Mouse (Mus musculus): ENCODE results near the gene Med10.

Gene Med10

DNA sequence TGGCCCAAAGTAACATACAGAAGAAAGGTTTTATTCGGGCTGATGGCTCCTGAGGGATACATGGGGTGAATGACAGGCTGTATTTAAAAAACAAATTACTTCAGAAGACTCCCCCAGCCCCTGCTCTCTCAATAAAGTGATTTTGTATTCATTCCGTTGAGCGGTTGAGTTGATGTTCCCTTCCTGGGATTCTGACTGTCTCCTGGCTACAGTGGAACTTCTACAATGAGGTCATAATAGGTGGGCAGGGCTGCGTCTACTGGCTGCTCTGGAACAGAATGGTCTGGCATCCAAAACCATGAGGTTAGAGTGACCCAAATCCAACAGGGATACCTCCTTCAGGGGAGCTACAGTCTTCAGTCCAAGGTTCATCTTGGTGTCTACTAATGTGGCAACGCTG is at the start of gene Med10:
Med10 (plus strand) TSS at position 301 of the 400 bp plus-strand sequence.
- DNase-seq = no peak

- no peak for DNase-seq
Observed at GRCm38 (mm10) chr13:69752875-69753274, 49.3 kb upstream of the Med10 start.

GRCm38 (mm10) chr13:69758979-69759378 is 43.2 kb upstream of the Med10 start:
- no peak for DNase-seq

GRCm38 (mm10) chr13:69761393-69761792 is 40.8 kb upstream of the Med10 start:
- DNase-seq = peak; percentile 92

DNA sequence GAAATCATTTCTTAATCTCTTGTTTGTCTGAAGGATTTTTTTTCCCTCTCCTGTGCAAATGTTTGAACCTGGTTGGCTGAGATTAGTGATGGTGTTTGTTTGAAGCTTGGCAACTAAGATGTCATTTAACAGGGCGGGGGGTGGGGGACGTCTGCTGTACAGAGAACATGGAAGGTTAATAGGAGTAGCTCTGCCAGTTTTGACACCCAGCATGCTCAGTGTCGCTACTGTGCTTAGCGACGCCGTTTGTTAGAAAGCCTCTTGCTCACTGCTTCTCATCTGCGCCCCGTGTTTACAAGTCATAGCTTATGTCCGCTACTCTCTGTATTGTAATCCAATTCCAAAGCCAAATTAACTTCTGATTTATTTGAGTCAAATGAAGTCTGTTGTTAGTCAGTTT is 37.5 kb upstream of the Med10 start:
- no peak for DNase-seq

GRCm38 (mm10) chr13:69768152-69768551 is 34.0 kb upstream of the Med10 start:
- DNase-seq = no peak

GRCm38 (mm10) chr13:69770538-69771456 is 31.4 kb upstream of the Med10 start:
- DNase-seq = no peak

DNA sequence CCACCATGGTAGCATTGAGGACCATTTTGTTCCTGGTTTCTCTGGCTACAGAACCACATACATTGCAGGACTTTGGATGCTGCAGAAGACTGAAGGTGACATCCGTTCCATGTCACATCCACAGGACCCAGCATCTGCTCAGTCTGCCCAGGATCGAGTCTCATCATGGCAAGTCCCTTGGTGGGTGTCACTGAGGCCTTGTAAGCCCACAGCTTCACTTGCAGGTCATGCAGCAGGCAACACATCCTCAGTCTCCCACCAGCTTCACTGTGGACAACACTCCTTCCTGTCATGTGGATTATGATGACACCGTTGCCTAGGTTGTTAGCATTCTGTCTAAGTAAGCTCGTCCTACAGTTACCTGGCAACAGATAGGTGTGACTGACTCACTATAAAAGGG is 29.8 kb upstream of the Med10 start:
- DNase-seq = no peak

DNA sequence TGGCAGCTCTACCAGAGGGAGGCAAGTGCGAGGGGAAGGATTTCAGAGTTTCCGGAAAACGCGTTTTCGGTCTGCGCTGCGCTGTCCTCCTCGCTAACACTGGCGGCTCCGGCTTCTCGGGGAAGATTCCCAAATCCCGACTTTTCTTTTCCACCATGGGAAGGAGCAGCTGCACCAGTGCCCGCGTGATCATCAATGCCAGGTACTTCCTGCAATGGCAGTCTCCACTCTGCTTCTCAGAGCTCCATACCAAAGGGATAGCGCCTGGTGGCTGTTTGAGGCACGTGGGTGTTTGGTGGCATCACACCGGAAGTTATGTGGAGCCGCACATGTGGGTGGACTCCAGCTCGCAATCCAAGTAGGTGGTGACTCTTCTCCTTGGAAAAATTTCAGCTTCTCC is 24.0 kb upstream of the Med10 start:
- DNase-seq = no peak

DNA sequence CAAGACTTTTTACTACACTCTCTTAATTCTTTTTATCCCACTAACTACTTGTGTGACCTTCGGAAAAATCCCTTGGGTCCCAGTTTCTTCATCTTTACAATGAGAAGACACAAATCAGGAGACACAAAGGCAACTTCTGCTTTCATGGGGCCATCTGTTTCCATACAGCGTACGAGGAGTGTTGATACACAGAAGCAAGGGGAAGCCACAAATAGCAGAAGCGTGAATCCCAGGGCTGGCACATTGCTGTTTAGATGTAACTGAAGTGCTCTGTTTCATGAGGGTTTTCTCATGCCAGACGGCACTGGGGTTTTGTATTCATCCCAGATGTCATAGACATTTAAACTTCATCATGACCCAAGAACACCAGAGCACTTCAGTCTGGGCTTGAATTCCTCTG is 13.5 kb upstream of the Med10 start:
- no peak for DNase-seq

- DNase-seq = no peak
Observed at GRCm38 (mm10) chr13:69791814-69792213, 10.4 kb upstream of the Med10 start.

GRCm38 (mm10) chr13:69792541-69793009 is 9.6 kb upstream of the Med10 start:
- peak in 1 of 2 experiments; percentile 6 for DNase-seq

GRCm38 (mm10) chr13:69794808-69795207 is 7.4 kb upstream of the Med10 start:
- no peak for DNase-seq

- peak; percentile 95 to 96 for DNase-seq
Observed at GRCm38 (mm10) chr13:69809681-69810611, 7.8 kb downstream of the Med10 start.

DNA sequence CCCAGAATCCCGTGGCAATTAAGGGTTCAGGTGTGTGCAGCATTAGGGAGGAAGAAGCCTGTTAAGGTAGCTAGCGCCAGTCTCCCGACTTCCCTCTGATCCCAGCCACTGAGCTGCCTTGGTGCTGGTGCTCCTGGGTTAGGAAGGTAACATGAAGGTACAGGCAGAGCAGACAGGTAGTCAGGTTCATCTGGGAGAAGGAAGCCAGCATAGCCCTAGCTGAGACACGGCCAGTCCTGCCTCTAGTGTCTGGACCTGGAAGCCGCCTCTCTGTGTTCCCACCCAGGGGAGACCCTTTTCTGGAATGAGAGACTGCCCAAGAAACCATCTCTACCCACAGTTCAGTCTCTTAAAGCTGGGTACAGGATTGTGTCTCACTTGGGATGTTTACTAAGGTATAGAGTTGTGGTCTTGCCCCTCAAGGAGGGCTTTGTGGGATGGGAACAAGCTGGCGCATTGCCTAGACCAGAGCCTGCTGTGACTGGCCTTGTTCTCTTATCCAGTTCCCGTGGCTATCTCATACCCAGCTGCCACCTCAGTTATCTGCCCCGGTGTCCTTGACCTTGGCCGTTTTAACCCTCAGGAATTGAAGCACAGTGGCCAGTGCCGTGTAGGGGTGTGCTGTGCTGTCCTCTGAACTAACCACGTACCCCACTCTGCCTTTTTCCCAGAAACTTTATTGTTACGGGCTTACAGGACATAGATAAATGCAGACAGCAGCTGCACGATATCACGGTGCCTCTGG is 8.9 kb downstream of the Med10 start:
- DNase-seq = peak in 1 of 2 experiments; percentile 25

DNA sequence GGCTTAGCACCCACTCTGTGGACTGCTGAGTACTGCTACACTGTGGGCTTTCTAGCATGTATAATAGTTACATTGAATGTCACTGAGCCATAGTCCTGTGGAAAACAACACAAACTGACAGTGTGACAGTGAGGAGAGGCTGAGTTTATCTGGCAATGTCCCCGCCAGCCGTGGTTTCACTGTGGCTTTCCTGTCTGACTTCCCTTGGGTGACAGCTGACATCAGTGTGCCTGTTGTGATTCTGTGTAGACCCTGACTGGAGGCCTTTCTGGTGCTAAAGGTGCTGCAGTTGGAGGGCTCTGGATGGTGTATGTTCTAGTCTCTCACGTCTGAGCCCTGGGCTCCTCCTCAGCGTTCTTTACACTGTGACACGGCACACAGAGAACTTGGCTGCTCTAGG is 11.7 kb downstream of the Med10 start:
- no peak for DNase-seq

DNA sequence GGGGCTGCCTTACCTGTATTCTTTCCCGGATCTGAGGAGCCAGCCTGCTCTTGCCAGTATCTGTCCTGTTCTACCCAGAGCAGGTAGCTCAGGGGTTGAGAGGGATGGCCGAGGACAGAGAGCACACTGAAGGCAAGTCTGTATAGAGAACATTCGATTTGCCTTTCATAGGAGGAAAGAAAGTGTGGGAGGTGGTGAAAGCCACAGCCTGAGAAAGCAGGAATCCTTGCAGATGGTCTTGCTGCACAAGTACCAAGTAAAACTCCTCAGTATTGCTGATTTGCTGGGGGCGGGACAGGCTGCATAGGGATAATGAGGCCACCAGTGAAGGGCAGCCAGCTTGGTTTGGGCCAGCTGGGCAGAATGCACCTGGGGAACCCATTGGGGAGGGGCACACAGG is 16.1 kb downstream of the Med10 start:
- no peak for DNase-seq

DNA sequence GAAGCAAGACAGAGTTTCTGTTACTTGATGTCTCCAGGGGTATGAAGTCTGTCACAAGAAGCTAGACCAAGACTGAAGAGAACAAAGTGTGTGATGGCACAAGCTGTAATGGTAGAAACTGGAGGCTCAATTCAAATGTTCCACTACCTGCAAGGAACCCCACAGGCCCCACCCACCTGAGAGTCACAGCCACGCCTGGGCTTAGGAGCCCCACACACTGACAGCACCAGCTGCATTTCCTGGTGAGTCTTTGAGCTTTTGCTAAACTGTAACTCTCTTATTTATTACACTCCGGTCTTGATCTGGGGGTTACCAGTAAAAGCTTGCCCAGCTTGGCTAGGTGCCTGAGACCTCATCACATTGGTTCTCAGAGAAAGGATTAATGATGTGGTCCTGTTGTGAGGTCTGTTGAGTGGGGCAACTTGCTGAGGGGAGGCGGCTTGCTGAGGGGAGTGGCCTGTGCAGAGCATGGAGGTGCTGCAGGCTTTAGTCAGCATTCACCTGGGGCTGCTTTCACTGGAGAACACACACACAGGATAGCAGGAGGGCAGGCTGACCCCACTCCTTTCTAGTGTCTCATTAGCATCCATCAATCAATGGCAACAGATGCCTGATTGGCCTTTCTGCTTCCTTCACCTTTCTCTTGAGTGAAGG is 19.1 kb downstream of the Med10 start:
- peak in 1 of 2 experiments; percentile 25 for DNase-seq

DNA sequence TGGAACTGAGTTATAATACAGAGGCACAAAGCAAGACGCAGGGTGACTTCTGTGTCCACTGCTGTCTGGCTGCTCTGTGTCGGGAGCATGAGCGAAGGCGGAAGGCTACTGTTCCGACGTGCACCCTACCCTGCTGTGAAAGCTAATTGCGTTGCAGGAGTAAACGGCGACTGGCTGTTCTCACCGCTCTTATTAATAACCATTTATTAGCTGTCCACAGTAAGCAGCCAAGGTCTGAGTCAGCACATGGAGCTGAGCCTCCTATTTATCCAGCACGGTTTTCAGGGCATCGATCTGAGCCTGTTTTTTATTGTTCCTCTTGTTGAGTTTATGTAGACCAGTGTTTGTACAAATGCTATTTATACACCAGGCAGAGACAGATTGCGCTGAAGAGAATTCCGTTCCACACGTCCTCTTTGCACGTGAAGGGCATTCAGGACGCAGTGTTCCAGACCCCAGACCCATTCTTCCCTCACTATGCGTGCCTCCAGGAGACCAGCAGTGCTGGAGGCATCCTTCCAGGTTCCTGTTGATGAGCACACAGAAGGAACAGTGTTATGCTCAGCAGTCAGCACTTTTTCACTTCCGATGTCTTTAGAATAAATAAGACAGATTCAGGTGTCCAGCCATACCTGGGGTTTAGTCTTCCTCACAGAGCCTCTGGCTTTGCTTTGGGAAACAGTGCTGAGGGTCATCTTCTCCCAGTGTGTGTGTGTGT is 21.9 kb downstream of the Med10 start:
- DNase-seq = peak in 1 of 2 experiments; percentile 29

- DNase-seq = no peak
Observed at GRCm38 (mm10) chr13:69825396-69826095, 23.4 kb downstream of the Med10 start.

DNA sequence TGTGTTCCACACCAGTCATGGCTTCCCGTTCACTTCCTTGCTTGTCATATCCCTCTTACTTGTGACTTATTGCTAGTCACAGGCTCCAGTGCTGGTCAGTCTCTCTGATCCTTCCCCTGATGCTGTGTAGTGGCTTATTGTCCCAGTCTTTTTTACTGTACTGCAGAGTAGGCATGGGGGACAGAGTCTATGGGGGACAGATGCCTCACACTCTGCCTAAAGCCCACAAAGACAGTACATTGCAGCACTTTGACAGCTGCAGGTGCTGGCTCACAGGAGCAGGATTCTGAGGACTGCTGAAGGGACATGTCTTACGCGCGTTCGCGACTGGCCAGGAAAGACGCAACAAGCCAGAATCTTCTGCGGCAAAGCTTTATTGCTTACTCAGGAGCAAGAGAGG is 28.4 kb downstream of the Med10 start:
- DNase-seq = no peak
